Mouse (Mus musculus) MN1 (cell line): Measurements from ENCODE around the gene Cdh23.

Source experiments
- DNase-seq: peaks from one replicate; pipeline ENCODE4 v3.0.0-alpha.2; 2016; ENCODE audit warnings: low spot score

Gene Cdh23

DNA sequence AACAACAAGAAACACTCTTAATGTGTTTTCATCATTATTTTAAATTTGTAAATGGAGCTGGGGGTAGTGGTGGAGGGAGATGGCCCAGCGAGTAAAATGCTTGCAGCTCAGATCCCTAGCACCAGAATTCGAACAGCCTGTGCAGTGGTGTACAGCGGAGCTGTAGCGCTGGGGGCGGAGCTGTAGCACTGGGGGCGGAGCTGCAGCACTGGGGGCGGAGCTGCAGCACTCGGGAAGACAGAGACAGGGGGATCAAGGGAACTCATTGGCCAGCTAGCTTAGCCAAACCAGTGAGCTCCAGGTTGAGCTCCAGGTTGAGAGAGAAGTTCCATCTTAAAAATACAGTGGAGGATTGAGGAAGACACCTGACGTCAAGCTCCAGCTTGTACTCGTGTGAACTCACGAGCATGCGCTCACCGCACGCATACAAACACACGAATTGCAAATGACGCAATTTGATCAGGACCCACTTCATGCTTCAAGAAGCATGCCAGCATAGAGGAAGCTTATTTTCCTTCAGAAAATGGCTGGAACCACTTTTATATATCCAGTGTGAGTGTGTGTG is 438.9 kb downstream of the Cdh23 start:
- DNase-seq = no peak

- no peak for DNase-seq
These were observed 440.2 kb downstream of the Cdh23 start for GRCm38 (mm10) chr10:60256088-60256487.
